Mouse (Mus musculus): ENCODE measurements around the gene Specc1. TPM values are rescaled to one million over a fixed set of nuclear protein-coding genes. Genes with fewer than 3 reads are reported as not detected.
A peak's percentile ranks its signal among the peaks of the same experiment; 100 is the strongest.

The Specc1 gene
- polyA plus RNA-seq, 1 experiment from 2014 or later: 11.5 TPM

DNA sequence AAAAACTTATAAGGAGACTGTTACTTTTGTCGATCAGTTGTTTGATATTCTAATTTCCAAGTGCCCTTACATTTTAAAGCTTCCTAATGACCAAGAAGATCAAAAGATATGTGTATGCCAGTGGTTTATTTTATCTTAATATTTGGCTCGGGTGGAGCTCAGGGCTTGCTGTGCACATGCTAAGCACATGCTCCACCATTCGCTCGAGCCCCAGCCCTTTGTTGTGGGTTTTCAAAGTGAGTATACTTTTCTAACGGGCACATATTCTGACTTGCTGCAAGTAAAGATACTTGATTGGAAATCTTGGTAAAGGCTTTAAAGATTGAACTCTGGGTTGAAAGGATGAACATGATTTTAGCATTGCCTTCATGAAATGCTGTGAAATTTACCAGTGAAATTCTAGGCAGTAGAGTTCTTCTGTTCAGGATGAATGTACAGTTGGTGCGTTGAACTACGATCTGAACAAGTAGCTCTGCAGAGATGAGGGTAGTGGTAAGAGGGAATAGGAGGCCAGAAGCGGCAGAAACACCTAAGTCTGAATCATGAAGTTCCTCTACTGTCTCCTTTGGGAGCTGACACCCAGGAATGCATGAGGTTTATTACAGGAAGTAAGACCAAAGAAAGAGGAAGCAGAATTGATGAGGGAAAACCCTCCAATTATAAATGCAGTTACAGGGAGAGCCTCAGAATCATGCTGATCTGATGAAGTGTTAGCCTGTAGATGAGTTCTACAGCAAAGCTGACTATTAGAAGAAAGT lies 122.7 kb downstream of the Specc1 start:
- Histone ChIP-seq H3K36me3 (replicated peaks; ENCODE audit: control insufficient read depth, insufficient read depth) (no peaks in the 10 kb centered on the region), H3K4me2 (replicated peaks) (no peak overlapping the region), H3K9ac (no peak overlapping the region), H3K27ac (no peak overlapping the region), H3K27me3 (ENCODE audit: control insufficient read depth, insufficient read depth, low read length) (no peaks in the 10 kb centered on the region), H3K4me1 (replicated peaks; ENCODE audit: control insufficient read depth, insufficient read depth, low read length) (peaks cover 4% of the 10 kb centered on the region), H3K9me3 (ENCODE audit: control insufficient read depth, low read length) (no peaks in the 10 kb centered on the region), H3K4me3 (replicated peaks; ENCODE audit: low read length) (no peak overlapping the region)
- WGBS: 87% methylated on average over 8 of the region's 8 CpGs
- DNase-seq (ENCODE audit: low spot score) (no peak), ATAC-seq (ENCODE audit: low FRiP score) (no peak)

DNA sequence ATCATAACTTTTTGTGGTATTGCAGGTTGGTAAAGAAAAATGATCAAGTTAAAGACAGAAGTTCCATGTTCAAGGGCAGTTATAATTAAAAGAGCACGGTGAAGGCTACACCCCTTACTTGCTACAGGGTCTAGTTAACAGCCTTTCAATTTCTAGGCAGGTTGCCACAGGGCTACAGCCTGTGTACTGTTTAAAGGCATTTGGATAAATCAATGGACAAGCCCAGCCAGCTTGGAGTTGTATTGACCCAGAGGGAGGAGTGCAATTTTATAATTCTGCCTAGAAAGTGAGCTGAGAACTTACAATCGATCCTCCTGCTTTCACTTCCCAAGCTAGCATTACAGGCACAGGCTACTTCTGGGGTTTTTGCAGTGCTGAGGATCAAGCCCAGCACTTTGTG lies 123.9 kb downstream of the Specc1 start:
- Histone ChIP-seq H3K9me3 (ENCODE audit: control insufficient read depth, low read length) (no peaks in the 10 kb centered on the region), H3K36me3 (replicated peaks; ENCODE audit: control insufficient read depth, insufficient read depth) (no peaks in the 10 kb centered on the region), H3K9ac (no peak overlapping the region), H3K4me1 (replicated peaks; ENCODE audit: control insufficient read depth, insufficient read depth, low read length) (peaks cover 4% of the 10 kb centered on the region), H3K27me3 (ENCODE audit: control insufficient read depth, insufficient read depth, low read length) (no peaks in the 10 kb centered on the region), H3K4me2 (replicated peaks) (no peak overlapping the region), H3K27ac (no peak overlapping the region), H3K4me3 (replicated peaks; ENCODE audit: low read length) (no peak overlapping the region)
- WGBS: 90% methylated on average over 2 of the region's 2 CpGs
- no peak for ATAC-seq (ENCODE audit: low FRiP score)
- DNase-seq (ENCODE audit: low spot score): no peak

DNA sequence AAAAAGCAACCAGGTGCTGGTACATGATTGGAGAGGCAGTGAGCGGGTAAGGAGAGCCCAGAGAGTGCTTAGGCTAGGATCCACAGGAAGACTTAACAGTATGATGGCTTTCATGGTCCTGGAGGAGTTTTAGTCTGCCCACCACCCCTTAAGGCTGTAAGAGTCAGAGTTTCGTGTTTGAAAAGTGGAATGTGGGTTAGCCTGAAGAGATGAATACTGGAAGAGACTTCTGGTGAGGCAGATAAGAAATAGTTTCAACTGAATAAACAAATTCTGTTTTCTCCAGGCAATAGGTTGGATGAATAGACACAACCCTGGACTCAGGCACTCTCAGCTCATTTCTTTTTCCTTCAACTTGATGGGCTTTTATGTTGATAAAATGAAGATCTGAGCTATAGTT lies 130.1 kb downstream of the Specc1 start:
- Histone ChIP-seq H3K9me3 (ENCODE audit: control insufficient read depth, low read length) (no peaks in the 10 kb centered on the region), H3K4me3 (replicated peaks; ENCODE audit: low read length) (no peak overlapping the region), H3K4me1 (replicated peaks; ENCODE audit: control insufficient read depth, insufficient read depth, low read length) (no peaks in the 10 kb centered on the region), H3K27ac (no peak overlapping the region), H3K36me3 (replicated peaks; ENCODE audit: control insufficient read depth, insufficient read depth) (no peaks in the 10 kb centered on the region), H3K9ac (no peak overlapping the region), H3K27me3 (ENCODE audit: control insufficient read depth, insufficient read depth, low read length) (no peaks in the 10 kb centered on the region), H3K4me2 (replicated peaks) (no peak overlapping the region)
- ATAC-seq (ENCODE audit: low FRiP score) (no peak), DNase-seq (ENCODE audit: low spot score) (no peak)
- 93% methylated on average over 2 of the region's 2 CpGs for WGBS

DNA sequence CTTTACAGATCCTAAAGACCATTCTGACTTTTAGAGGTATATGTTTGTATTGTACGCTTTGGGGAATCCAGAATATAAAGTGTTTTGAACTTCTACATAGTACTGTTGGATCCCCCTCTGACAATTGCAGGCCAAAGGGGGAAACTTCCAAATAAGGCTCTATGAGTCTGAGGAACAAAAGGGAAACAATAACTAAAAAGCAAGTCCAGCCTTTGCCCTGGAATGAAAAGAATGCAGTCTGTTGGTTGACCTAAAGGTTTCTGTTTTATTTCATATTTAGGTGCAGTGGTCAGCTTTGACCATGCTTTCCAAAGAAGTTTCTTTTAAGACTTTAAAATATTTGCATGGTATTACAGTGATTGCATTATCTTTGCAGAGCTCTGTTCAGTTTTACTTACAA lies 130.5 kb downstream of the Specc1 start:
- ATAC-seq (ENCODE audit: low FRiP score) (no peak), DNase-seq (ENCODE audit: low spot score) (no peak)
- Histone ChIP-seq H3K36me3 (replicated peaks; ENCODE audit: control insufficient read depth, insufficient read depth) (no peaks in the 10 kb centered on the region), H3K4me3 (replicated peaks; ENCODE audit: low read length) (no peak overlapping the region), H3K4me1 (replicated peaks; ENCODE audit: control insufficient read depth, insufficient read depth, low read length) (no peaks in the 10 kb centered on the region), H3K27ac (no peak overlapping the region), H3K9me3 (ENCODE audit: control insufficient read depth, low read length) (no peaks in the 10 kb centered on the region), H3K4me2 (replicated peaks) (no peak overlapping the region), H3K27me3 (ENCODE audit: control insufficient read depth, insufficient read depth, low read length) (no peaks in the 10 kb centered on the region), H3K9ac (no peak overlapping the region)
- WGBS: 82% methylated on average over 1 of the region's 1 CpGs

DNA sequence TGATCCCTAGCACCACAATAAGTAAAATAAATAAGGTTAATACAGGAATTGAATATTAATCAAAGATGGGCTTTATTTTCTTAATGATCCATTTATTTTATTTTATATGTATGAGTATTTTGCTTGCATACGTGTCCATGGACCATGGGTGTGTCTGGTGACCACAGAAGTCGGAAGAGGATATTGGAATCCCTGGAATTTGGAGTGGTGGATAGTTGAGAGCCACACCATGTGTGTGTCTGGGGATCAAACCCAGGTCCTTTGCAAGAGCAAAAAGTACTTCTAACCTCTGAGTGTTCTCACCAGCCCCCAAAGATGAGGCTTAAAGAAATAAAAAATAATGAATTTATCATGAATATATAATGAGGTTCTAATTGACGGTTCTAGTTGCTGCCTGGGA lies 132.1 kb downstream of the Specc1 start:
- Histone ChIP-seq H3K36me3 (replicated peaks; ENCODE audit: control insufficient read depth, insufficient read depth) (no peaks in the 10 kb centered on the region), H3K9me3 (ENCODE audit: control insufficient read depth, low read length) (no peaks in the 10 kb centered on the region), H3K4me3 (replicated peaks; ENCODE audit: low read length) (no peak overlapping the region), H3K27me3 (ENCODE audit: control insufficient read depth, insufficient read depth, low read length) (no peaks in the 10 kb centered on the region), H3K9ac (no peak overlapping the region), H3K4me1 (replicated peaks; ENCODE audit: control insufficient read depth, insufficient read depth, low read length) (no peaks in the 10 kb centered on the region), H3K27ac (no peak overlapping the region), H3K4me2 (replicated peaks) (no peak overlapping the region)
- ATAC-seq (ENCODE audit: low FRiP score) (no peak), DNase-seq (ENCODE audit: low spot score) (no peak)
- WGBS: 88% methylated on average over 3 of the region's 3 CpGs

DNA sequence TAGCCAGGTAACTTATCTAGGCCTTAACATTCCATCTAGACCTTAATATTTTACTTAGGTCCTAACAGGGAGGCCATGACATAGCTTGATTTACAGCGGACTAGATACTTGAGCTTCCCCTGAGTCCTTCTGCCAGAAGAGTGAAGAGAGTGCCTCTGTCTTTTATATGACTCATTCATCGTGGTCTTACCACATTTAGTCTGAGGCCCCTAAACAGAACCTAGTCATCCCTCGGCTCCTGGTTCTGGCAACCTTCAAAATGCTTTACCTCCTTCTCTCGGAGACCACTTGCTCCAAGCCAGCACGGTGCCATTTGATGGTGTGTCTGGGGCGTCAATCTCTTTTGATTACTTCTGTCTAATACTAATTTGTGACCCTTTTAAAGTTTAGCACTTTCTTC lies 133.8 kb downstream of the Specc1 start:
- DNase-seq (ENCODE audit: low spot score) (no peak), ATAC-seq (ENCODE audit: low FRiP score) (no peak)
- 88% methylated on average over 6 of the region's 6 CpGs for WGBS
- Histone ChIP-seq H3K27ac (no peak overlapping the region), H3K9ac (no peak overlapping the region), H3K4me3 (replicated peaks; ENCODE audit: low read length) (no peak overlapping the region), H3K4me2 (replicated peaks) (no peak overlapping the region), H3K4me1 (replicated peaks; ENCODE audit: control insufficient read depth, insufficient read depth, low read length) (no peaks in the 10 kb centered on the region), H3K9me3 (ENCODE audit: control insufficient read depth, low read length) (no peaks in the 10 kb centered on the region), H3K27me3 (ENCODE audit: control insufficient read depth, insufficient read depth, low read length) (no peaks in the 10 kb centered on the region), H3K36me3 (replicated peaks; ENCODE audit: control insufficient read depth, insufficient read depth) (no peaks in the 10 kb centered on the region)

DNA sequence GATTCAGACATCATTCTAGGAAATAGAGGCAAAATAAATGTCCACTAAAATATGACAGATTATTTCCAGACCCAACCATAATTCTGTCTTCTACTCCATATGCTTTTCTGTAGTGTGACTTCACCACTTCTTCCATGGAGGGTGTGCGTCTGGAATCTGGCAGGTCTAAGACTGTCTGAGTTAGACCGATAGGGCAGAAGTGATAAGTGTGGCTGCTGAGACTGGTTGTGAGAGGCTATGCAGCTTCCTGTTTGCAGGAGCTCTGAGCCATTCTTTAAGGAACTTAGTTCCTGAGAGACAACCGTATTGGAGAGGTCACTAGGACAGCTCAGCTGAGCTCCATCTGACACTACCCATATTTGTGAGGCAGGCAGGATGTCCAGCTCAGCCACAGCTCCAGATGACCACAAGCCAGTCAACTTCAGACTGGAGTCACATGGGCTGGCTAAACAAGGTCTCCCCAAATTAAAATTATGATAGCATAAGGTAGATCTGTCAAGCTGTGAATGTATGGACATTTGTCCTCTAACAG lies 146.9 kb downstream of the Specc1 start:
- H3K4me2 ChIP-seq (replicated peaks): no peak overlapping the region
- ATAC-seq (ENCODE audit: low FRiP score) (no peak), DNase-seq (ENCODE audit: low spot score) (no peak)
- 84% methylated on average over 3 of the region's 3 CpGs for WGBS
- no peaks in the 10 kb centered on the region for H3K27me3 ChIP-seq (ENCODE audit: control insufficient read depth, insufficient read depth, low read length)
- no peak overlapping the region for H3K27ac ChIP-seq
- H3K4me1 ChIP-seq (replicated peaks; ENCODE audit: control insufficient read depth, insufficient read depth, low read length): no peaks in the 10 kb centered on the region; the same call in 1 of the 2 replicates
- no peaks in the 10 kb centered on the region for H3K9me3 ChIP-seq (ENCODE audit: control insufficient read depth, low read length)
- H3K9ac ChIP-seq: no peak overlapping the region
- no peak overlapping the region for H3K4me3 ChIP-seq (replicated peaks; ENCODE audit: low read length)
- no peaks in the 10 kb centered on the region for H3K36me3 ChIP-seq (replicated peaks; ENCODE audit: control insufficient read depth, insufficient read depth)

DNA sequence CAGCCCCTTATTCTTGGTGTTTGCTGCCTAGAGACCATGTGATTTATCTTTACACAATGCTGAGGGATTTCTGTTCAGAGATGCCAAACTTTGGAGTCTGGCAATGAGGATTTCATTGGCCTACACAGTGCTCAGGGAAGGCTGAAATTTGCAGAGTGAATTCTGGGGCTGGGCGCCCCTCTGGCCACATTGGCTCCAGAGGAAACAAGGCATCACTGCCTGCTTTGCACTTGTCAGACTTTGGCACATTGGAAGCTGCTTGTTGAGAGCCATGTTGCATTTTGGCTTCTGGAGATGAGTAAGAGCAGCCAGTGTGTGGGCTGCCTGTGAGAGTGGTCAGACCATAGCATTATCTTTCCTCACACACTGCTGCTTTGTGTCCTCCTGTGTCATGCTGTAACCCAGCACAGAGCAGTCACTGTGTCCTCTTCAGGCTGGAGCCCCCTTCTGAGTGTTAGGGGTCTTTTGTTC lies 149.9 kb downstream of the Specc1 start:
- DNase-seq (ENCODE audit: low spot score) (no peak), ATAC-seq (ENCODE audit: low FRiP score) (peak; percentile 80; the same call in 1 of the 2 replicates)
- Histone ChIP-seq H3K9me3 (ENCODE audit: control insufficient read depth, low read length) (no peaks in the 10 kb centered on the region), H3K27ac (peak overlapping the region; percentile 66), H3K27me3 (ENCODE audit: control insufficient read depth, insufficient read depth, low read length) (no peaks in the 10 kb centered on the region), H3K4me3 (replicated peaks; ENCODE audit: low read length) (no peak overlapping the region), H3K36me3 (replicated peaks; ENCODE audit: control insufficient read depth, insufficient read depth) (no peaks in the 10 kb centered on the region), H3K4me2 (replicated peaks) (no peak overlapping the region), H3K4me1 (replicated peaks; ENCODE audit: control insufficient read depth, insufficient read depth, low read length) (no peaks in the 10 kb centered on the region; the same call in 1 of the 2 replicates), H3K9ac (no peak overlapping the region)
- WGBS: 70% methylated on average over 1 of the region's 1 CpGs

DNA sequence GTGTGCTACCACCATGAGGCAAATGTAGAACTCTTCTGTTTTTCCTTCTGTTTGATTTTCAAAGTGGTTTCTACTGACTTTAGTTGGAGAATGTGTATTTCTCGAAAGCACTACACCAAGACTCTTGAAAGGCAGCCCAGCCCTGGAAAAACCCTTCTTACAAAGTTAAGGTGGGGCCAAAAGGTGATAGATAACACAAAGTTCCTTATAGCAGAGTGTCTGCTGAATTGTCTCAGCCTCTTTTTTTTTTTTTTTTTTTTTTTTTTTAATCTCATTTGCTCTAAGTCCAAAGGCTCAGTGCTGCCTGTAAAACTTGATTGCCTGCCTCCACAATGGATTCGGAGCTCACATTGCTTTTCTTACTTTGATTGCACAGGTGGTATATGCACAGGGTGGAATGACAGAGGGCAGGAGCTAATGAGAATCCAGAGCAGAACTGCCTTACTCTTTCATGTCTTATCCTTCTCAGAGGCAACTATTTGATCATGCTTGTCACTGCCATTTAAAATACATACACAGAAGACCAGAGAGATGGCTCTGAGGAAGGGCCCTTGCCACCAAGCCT lies 150.8 kb downstream of the Specc1 start:
- H3K27me3 ChIP-seq (ENCODE audit: control insufficient read depth, insufficient read depth, low read length): no peaks in the 10 kb centered on the region
- ATAC-seq (ENCODE audit: low FRiP score): no peak
- WGBS: 94% methylated on average over 2 of the region's 2 CpGs
- no peaks in the 10 kb centered on the region for H3K36me3 ChIP-seq (replicated peaks; ENCODE audit: control insufficient read depth, insufficient read depth)
- peak overlapping the region; percentile 66 for H3K27ac ChIP-seq
- no peaks in the 10 kb centered on the region; the same call in 1 of the 2 replicates for H3K4me1 ChIP-seq (replicated peaks; ENCODE audit: control insufficient read depth, insufficient read depth, low read length)
- DNase-seq (ENCODE audit: low spot score): no peak
- H3K4me3 ChIP-seq (replicated peaks; ENCODE audit: low read length): no peak overlapping the region
- H3K9ac ChIP-seq: no peak overlapping the region
- H3K4me2 ChIP-seq (replicated peaks): no peak overlapping the region
- H3K9me3 ChIP-seq (ENCODE audit: control insufficient read depth, low read length): no peaks in the 10 kb centered on the region
